Mouse (Mus musculus): ENCODE measurements around the gene Slc43a3. TPM values are rescaled to one million over a fixed set of nuclear protein-coding genes. Genes with fewer than 3 reads are reported as not detected.
"Not testable (repeated sequence)": the region's sequence is repeated elsewhere in the genome, so short reads cannot be mapped to it uniquely, and the experiment has no call there.

Gene Slc43a3
- 10 to 100 TPM in 1 of 3 experiments, 1 to 10 TPM in 2; 8.8 to 23.4 (median 9.2) TPM for polyA plus RNA-seq (2017; shearing (Covaris generic))

DNA sequence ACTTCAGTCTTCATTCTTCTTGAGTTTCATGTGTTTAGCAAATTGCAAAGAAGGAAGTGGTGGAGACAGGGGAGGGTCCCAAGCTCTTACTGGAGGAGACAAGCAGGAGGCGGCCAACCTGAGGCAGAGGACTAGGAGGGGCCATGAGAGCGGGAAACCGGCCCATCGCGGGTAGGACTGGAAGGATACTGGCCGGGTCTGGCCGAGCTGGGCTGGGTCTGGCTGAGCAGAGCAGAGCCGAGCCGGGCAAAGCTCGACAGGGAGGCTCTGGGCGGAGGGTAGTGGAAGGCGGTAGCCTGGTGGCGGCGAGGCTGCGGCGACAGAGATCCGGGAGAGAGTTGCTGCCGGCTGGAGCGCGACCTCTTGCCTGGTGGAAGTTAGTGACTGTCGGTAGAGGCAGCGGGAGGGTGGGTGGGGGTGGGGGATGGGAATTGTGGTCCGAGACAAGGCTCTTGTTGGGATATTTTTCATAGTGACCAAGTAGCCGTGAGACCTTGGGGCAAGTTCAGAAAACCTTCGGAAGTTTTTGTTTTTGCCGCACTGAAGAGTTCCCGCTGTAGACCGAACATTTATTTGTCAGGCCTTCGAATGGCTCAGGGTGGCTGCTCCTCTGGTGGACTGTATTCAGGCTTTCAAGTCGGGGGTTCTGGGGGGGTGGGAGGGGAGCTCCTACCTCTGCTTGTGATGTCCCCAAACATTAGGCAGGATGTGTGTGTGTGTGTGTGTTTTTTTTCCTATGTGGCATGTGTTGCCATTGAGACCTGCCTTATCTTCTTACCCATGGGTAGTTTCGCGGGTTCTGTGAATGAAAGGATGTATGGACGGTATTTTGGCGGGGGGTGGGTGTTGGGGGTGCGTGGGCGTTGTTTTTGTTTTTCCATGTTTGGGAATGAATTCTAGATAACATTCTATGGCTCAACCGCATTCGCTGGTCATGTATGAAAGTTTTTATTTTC lies at the start of gene Slc43a3:
Gene Slc43a3, plus strand, starts transcription at position 106 of the 956 bp plus-strand sequence.
- ATAC-seq, result peak; percentile 86

GRCm38 (mm10) chr2:84886821-84887281 lies 49.5 kb upstream of the Slc43a3 start:
- no peak for ATAC-seq

- ATAC-seq, result peak; percentile 28
Observed at GRCm38 (mm10) chr2:84887411-84888271, 48.7 kb upstream of the Slc43a3 start.

DNA sequence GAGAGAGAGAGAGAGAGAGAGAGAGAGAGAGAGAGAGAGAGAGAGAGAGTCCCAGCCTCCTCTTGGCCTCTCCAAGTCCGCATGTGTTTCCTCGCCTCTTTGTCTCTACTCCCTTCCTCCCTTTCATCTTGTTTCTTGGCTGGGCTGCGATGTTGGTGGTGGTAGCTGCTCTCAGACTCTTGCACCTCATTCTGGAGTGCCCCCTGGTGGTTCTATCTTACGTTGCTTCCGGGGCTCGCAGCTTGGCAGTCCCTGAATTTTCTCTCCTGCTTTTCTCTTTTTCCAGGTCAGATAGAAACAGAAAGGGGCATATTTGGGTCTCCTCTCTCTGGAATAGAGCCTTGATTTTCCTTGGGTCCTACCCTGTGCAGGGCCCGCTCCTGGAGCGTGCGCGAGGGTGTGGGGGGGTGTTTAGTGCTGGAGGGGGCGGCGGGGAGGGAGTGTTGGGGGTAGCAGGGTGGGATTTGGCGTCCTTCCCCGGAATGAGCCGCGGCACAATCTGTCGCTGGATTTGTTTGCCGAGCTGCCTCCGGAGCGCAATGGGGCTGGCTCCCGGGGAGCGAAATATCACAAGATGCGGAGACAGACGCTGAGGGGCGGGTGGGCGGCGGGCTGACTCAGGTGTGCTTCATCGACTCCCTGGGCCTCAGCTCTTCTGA lies 47.6 kb upstream of the Slc43a3 start:
- ATAC-seq, result peak; percentile 70

- ATAC-seq, result no peak
Observed at GRCm38 (mm10) chr2:84889316-84890044, 46.9 kb upstream of the Slc43a3 start.

DNA sequence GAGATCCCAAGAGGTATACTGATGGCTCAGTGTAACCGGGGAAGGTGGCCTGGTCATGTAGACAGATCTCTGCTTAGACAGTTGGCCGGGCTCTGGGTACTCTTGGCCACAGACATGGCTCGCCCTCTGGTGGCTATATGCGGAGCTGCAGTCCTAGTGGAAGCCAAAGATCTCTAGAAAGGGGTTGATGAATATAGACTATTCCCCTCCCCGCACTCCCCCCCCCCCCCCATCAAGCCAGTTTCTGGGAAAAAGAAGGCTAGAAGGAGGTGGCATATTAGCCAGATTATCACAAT lies 46.4 kb upstream of the Slc43a3 start:
- ATAC-seq, result peak; percentile 73

DNA sequence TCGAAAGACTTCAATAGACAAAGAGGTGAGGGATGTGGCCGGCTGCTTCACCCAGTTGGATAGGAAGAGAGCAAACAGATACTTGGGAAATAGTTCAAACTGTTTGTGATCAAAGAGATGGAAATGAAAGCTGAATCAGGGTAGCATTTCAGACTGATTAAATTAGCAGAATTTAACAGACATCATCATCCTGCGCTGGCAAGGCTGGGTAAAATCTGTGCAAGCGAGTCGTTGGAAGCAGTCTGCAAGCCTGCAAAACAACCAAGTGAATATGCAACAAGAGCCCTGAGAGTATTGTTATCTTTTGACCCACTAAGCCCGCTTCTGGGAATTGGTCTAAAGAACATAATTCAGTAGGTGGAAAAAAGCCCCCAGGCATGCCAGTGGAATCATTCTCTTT lies 43.0 kb upstream of the Slc43a3 start:
- no peak for ATAC-seq

DNA sequence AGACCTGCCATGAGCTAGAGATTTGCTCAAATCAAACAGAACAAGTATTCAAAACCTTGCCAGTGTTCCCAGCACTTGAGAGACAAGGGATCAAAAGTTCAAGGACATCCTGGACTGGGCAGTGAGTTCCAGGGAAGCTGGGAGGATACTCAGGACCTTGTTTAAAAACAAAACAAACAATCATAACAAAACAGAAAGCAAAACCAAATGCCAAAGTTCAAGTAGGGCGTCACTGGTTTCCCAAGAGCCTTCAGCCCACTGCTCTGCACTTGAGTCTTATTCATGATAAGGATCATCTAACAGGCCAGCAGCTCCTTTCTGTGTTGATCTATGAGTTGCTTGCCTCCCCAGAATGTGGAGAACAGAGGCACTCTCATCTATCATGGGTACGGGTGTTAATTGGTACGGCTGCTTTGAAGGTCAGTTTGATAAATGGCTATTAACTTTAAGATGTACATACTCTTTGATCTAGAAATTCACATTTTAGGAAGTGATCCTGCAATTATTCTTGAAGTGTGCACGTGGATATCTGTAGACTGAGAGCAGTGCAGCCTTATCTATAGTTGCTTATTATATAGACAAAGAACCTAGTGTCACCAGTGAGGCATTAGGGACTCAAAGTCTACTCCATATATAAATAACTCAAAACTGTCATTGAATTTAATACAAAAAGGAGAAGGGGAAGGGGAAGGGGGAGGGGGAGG lies 40.7 kb upstream of the Slc43a3 start:
- ATAC-seq, result no peak

DNA sequence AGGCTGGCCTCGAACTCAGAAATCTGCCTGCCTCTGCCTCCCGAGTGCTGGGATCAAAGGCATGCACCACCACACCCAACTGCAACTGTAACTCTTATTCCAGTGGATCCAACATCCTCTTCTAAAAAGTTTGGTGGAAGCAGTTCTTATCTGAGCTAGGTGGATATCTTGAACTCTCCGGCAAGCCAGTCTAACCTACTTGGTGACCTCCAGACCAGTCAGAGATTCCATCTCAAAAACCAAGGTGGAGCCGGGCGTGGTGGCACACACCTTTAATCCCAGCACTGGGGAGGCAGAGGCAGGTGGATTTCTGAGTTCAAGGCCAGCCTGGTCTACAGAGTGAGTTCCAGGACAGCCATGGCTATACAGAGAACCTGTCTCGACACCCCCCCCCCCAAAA lies 39.7 kb upstream of the Slc43a3 start:
- not testable (repeated sequence) for ATAC-seq

DNA sequence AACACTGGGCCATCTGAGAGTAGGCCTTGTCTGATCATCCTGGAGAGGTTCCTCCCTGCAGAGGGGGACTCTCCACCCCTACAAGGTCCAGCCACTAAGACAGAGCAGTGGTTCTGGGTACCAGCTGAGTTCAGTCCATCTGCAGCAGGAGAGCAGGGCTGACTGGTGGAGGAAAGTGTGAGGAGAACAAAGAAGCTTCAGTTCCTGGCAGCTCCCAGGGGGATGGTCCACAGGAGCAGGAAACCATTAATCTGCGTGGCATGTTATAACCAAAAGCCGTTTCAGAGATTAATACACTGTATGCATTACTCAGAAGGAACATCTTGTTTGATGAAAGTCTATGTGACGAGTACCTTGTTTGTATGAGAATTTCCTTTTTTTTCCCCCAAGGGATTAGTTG lies 23.7 kb upstream of the Slc43a3 start:
- no peak for ATAC-seq

- no peak for ATAC-seq
Observed at GRCm38 (mm10) chr2:84913881-84914280, 22.5 kb upstream of the Slc43a3 start.

DNA sequence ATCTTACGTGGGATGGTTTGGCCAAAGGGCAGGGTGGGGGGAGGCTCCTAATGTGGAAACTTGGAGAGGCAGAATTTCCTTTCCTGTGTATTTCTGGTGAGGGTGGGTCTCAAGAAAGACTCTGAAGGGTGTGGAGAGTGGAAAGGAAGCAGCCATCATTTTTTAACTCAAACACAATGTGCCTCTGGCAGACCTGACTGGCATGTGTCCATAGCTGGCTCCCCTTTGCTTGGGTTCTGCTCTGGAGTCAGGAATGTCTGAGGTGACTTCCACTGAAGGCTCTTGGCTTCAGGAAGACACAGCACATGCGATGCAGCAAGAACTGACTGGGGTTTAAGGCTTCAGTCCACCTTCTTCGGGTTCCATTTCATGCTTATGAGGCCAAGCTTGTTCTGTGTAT lies 21.0 kb upstream of the Slc43a3 start:
- ATAC-seq, result no peak

- no peak for ATAC-seq
Observed at GRCm38 (mm10) chr2:84916548-84917320, 19.6 kb upstream of the Slc43a3 start.

DNA sequence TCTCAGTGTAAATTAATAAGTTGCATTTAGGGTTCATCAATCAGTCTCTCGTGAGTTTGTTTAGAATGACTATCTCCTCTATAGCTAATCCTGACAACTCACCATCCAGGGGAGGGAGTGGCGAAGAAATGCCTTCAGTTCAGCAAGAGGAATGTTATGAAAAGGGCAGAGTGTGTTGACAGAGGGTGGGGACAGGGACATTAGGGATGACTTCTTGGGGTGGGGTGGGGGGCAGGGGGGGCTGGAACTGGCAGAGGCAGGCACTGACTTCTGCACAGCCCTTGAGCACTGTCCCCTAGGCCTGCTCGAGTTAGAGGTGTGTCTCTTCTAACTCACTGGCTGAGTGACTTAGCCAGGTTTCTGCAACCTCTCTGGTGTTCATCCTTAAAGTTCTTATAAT lies 18.2 kb upstream of the Slc43a3 start:
- ATAC-seq, result no peak

DNA sequence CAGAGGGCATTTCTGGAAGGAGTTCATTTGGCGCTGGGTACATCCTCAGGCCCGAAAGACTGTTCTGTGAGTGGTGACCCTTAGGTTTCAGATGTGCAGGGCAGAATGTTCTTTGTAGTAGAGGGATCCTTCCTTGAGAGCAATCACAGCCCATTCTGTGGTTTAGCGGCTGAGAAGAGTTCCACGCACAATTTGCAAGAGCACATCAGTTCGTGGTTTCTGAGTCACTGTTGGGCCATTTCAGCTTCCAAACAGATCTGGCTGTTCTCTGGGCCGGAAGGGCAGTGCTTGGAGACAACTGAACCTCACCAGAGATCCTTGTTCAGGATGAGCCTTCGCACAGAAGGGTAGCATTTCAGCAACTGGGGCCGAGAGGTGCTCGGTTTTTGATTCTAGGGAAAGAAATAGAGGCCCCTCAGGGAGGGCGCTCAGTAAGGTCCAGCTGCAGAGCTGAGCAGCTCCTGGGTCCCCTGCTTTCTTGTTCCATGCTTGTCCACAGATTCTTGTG lies 16.7 kb upstream of the Slc43a3 start:
- ATAC-seq, result no peak

DNA sequence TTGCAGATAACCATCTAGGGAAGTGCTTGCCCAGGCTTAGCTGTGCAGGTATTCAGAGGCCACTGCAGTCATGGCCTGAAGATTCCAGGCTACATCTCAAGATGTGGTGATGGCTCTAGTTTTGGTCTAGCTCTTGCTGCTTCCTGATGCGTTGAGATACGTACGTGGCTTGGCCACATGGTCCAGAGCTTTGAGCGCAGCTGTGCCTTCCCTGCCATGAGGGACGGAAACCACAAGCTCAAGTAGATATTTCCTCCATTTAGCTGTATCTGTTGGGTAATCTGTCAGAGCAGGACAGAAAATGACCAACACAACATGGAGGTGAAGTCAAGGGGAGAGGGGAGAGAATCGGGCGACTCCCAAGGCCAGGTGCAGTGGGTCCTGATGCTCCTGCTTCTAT lies 6.2 kb upstream of the Slc43a3 start:
- no peak for ATAC-seq

DNA sequence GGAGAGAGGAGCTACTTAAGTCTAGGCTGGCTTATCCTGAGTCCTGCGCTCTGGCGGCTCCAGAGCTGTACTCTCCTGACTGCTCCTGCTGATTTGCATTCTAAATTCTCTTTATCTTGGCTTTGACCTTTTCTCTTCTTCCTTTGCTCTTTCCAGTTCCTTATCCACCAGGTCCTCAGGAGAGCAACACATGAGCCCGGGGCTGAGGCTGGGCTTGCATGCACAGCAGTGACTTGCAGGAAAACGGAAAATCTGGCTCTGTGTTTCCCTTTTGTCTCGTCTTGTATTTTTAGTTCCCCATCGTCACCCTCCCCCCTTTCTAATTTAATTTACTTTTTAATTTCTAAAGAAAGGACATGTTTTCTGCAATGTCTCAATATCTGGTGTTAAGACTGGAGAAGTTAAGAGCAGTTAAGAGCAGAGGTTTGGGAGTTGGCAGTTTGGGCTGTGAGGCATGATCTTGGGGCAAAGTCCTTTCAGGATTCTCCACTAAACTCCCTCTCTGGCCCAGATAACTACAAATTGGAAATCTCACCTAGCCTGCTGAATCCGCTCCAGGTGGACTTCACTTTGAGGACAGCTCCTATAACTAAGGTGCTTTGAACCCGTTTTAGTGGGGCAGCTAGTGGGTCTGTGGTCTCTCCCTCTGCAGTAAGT lies 2.3 kb upstream of the Slc43a3 start:
- ATAC-seq, result no peak

DNA sequence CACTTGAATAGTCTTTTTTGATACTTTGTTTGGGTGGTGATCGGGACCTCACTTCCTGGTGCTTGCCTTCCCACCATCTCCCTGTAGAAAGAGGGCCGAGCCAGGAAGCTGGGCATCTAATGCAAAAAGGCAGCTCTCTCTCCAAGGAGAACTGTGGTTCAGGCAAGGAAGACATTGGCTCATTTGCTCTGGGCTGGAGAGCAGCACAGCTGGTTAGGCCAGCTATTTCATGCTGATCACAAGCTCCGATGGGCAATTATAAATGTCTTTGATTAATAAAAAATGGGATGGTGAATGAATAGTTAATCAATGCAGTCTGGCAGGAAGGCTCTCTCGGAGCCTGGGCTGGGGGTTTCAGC lies 1.8 kb upstream of the Slc43a3 start:
- ATAC-seq, result no peak

GRCm38 (mm10) chr2:84935065-84935464 lies 1.3 kb upstream of the Slc43a3 start:
- no peak for ATAC-seq
